Mouse (Mus musculus): Measurements from ENCODE around the gene Cdk14. TPM values are rescaled to one million over a fixed set of nuclear protein-coding genes. Genes with fewer than 3 reads are reported as not detected.

The Cdk14 gene
- polyA plus RNA-seq, 1 experiment: 3.1 TPM

DNA sequence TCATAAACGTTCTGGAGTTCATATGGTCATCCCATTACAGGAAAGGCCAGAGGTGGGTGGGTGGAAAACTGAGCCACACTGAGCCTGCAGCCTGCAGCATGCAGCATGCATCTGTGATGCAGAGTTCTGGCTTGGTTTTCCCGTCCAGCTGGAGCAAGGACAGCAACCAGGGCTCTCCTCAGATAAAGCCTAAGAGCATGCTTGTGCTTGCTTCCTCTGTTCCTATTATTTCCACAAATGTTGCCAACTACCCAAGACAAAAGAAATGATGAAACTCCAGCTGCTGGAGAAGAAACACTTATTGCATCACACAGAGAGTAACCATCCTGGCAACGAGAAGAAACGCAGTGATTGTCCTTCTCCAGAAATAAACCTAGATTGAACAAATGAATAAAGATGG is 539.8 kb downstream of the Cdk14 start:
- H3K27me3 ChIP-seq (ENCODE audit: control insufficient read depth, insufficient read depth, low read length): no peaks in the 10 kb centered on the region
- no peak overlapping the region for H3K27ac ChIP-seq (ENCODE audit: control insufficient read depth, insufficient read depth, low read depth, low read length)
- TF ChIP-seq POLR2A (IDR thresholded peaks at IDR 0.05; ENCODE audit: control insufficient read depth, low read depth, low read length): no peak
- TF ChIP-seq CTCF (IDR thresholded peaks at IDR 0.05; ENCODE audit: control insufficient read depth, insufficient read depth, insufficient replicate concordance, low read depth, low read length): no peak
- H3K36me3 ChIP-seq (ENCODE audit: control insufficient read depth, insufficient read depth, low read length): no peaks in the 10 kb centered on the region
- no peaks in the 10 kb centered on the region for H3K4me1 ChIP-seq (ENCODE audit: control insufficient read depth, insufficient read depth, low read length)
- no peak overlapping the region for H3K4me3 ChIP-seq (ENCODE audit: control insufficient read depth, low read depth, low read length)

DNA sequence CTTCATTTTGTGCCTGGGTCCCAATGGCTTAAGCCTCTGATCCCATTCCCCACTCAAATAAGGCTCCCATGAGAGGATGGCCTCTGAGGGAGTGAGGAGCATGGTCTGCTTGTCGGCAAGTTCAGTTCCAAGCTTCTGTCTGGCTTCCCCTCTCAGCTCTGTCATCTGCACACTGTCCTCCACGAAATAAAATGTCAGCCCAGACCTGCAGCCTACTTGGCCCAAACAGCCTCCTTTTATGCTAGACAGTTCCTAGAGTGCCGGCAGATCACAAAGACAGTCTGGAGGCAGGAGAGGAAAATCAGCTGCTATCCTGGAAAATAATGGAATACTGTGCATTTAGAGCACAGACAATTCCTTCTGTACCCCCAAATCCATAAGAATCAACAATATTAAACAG is 541.2 kb downstream of the Cdk14 start:
- Histone ChIP-seq H3K36me3 (ENCODE audit: control insufficient read depth, insufficient read depth, low read length) (no peaks in the 10 kb centered on the region), H3K4me1 (ENCODE audit: control insufficient read depth, insufficient read depth, low read length) (no peaks in the 10 kb centered on the region), H3K27ac (ENCODE audit: control insufficient read depth, insufficient read depth, low read depth, low read length) (no peak overlapping the region), H3K27me3 (ENCODE audit: control insufficient read depth, insufficient read depth, low read length) (no peaks in the 10 kb centered on the region), H3K4me3 (ENCODE audit: control insufficient read depth, low read depth, low read length) (no peak overlapping the region)
- TF ChIP-seq CTCF (IDR thresholded peaks at IDR 0.05; ENCODE audit: control insufficient read depth, insufficient read depth, insufficient replicate concordance, low read depth, low read length): no peak
- TF ChIP-seq POLR2A (IDR thresholded peaks at IDR 0.05; ENCODE audit: control insufficient read depth, low read depth, low read length): no peak

DNA sequence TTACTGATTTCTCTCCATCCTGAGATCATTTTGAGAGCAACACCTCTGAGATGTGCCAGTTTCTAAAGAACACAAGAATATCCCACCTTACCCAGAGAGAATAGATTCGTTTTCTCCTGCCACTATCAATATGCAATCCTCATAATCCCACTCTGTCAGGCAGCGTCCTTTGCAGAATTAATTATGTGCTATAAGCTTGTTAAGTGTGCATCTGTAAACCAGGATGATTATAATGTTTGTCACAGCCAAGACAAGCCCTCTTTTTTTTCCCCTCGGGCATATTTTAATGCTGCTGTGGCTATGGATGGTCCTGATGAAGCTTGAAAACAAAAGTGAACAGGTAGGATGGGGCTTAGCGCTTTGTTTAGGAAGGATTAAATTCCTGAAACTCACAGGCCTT is 542.5 kb downstream of the Cdk14 start:
- H3K27me3 ChIP-seq (ENCODE audit: control insufficient read depth, insufficient read depth, low read length): no peaks in the 10 kb centered on the region
- H3K4me3 ChIP-seq (ENCODE audit: control insufficient read depth, low read depth, low read length): no peak overlapping the region
- H3K27ac ChIP-seq (ENCODE audit: control insufficient read depth, insufficient read depth, low read depth, low read length): no peak overlapping the region
- no peaks in the 10 kb centered on the region for H3K4me1 ChIP-seq (ENCODE audit: control insufficient read depth, insufficient read depth, low read length)
- no peaks in the 10 kb centered on the region for H3K36me3 ChIP-seq (ENCODE audit: control insufficient read depth, insufficient read depth, low read length)
- TF ChIP-seq POLR2A (IDR thresholded peaks at IDR 0.05; ENCODE audit: control insufficient read depth, low read depth, low read length) (no peak), CTCF (IDR thresholded peaks at IDR 0.05; ENCODE audit: control insufficient read depth, insufficient read depth, insufficient replicate concordance, low read depth, low read length) (no peak)

DNA sequence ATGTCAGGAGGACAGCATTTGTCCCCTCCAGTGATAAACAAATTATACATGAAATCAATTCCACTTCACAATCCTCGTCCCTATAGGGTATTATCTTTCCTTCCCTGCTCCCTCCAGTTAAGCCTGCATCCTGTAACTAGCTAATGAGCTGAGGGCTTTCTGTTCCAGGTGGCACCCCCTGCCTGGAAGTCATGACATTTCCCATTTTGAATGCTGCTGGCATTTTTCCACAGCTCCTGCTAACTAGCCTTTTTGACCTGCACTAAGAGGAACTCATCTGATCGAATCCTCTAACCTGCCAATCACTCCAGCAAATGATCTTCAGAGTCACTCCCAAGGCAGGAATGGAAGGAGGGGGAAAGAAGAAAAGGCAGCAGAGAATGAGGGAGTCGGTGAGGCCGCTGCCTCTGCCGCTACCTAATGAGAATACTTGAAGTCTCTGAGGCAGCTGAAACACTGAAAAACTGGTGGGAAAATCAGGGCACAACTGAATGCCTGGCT is 542.9 kb downstream of the Cdk14 start:
- Histone ChIP-seq H3K4me3 (ENCODE audit: control insufficient read depth, low read depth, low read length) (no peak overlapping the region), H3K36me3 (ENCODE audit: control insufficient read depth, insufficient read depth, low read length) (no peaks in the 10 kb centered on the region), H3K4me1 (ENCODE audit: control insufficient read depth, insufficient read depth, low read length) (no peaks in the 10 kb centered on the region), H3K27ac (ENCODE audit: control insufficient read depth, insufficient read depth, low read depth, low read length) (no peak overlapping the region), H3K27me3 (ENCODE audit: control insufficient read depth, insufficient read depth, low read length) (no peaks in the 10 kb centered on the region)
- TF ChIP-seq CTCF (IDR thresholded peaks at IDR 0.05; ENCODE audit: control insufficient read depth, insufficient read depth, insufficient replicate concordance, low read depth, low read length): no peak
- no peak for TF ChIP-seq POLR2A (IDR thresholded peaks at IDR 0.05; ENCODE audit: control insufficient read depth, low read depth, low read length)

DNA sequence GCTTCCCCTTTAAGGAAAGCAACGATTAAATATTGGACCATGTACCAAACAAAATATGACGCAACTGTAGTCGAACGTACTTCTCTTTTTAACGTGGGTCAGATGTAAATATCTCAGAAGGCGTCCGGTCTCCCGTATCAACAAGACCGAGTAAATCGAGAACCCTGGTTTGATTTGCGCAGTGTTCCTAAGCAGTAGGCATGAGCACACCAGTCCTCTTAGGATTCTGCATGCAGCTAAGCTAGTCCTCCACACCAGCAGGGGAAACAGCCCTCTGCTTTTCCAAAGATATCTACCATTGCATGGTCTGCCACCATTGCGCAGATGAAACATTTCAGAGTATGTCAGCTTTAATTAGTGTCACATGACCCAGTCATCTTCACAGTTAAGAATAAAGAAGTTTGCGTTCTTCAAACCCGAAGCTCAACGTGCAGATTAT is 543.4 kb downstream of the Cdk14 start:
- H3K4me1 ChIP-seq (ENCODE audit: control insufficient read depth, insufficient read depth, low read length): no peaks in the 10 kb centered on the region
- no peaks in the 10 kb centered on the region for H3K36me3 ChIP-seq (ENCODE audit: control insufficient read depth, insufficient read depth, low read length)
- no peak for TF ChIP-seq POLR2A (IDR thresholded peaks at IDR 0.05; ENCODE audit: control insufficient read depth, low read depth, low read length)
- TF ChIP-seq CTCF (IDR thresholded peaks at IDR 0.05; ENCODE audit: control insufficient read depth, insufficient read depth, insufficient replicate concordance, low read depth, low read length): no peak
- no peak overlapping the region for H3K4me3 ChIP-seq (ENCODE audit: control insufficient read depth, low read depth, low read length)
- H3K27ac ChIP-seq (ENCODE audit: control insufficient read depth, insufficient read depth, low read depth, low read length): no peak overlapping the region
- no peaks in the 10 kb centered on the region for H3K27me3 ChIP-seq (ENCODE audit: control insufficient read depth, insufficient read depth, low read length)

DNA sequence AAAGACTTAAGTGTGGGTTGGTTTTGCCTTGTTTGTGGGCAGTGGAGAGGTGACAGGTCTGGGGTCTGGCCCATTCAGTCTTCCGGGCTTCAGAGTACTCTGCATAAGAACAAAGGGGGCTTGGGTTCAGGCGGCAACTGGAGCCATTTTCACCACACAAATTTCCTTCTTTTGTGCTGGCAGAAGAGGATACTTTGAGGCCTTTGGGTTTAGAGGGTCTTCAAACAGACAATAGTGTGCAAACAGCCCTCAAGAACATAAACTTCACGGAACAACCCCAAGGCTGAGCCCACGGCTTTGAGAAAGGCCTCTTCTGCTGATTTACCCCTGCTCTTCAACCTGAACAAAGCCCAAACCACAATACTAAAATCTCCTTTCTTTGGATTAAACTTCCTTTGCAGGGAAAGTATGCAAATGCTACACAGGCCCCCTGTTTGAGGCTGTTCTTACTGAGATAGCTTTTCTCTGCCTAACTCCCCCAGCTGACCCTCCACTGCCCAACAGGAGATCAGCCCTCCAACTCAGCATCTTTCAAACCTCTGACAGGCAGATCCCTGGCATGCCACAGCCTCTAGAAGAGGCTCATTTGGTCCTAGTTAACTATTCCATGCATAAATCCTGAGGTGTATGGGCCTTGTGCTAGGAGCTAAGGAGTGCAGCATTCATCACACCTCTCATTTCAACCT is 549.9 kb downstream of the Cdk14 start:
- Histone ChIP-seq H3K27ac (ENCODE audit: control insufficient read depth, insufficient read depth, low read depth, low read length) (no peak overlapping the region), H3K4me1 (ENCODE audit: control insufficient read depth, insufficient read depth, low read length) (no peaks in the 10 kb centered on the region), H3K4me3 (ENCODE audit: control insufficient read depth, low read depth, low read length) (no peak overlapping the region), H3K27me3 (ENCODE audit: control insufficient read depth, insufficient read depth, low read length) (no peaks in the 10 kb centered on the region), H3K36me3 (ENCODE audit: control insufficient read depth, insufficient read depth, low read length) (no peaks in the 10 kb centered on the region)
- no peak for TF ChIP-seq CTCF (IDR thresholded peaks at IDR 0.05; ENCODE audit: control insufficient read depth, insufficient read depth, insufficient replicate concordance, low read depth, low read length)
- no peak for TF ChIP-seq POLR2A (IDR thresholded peaks at IDR 0.05; ENCODE audit: control insufficient read depth, low read depth, low read length)

DNA sequence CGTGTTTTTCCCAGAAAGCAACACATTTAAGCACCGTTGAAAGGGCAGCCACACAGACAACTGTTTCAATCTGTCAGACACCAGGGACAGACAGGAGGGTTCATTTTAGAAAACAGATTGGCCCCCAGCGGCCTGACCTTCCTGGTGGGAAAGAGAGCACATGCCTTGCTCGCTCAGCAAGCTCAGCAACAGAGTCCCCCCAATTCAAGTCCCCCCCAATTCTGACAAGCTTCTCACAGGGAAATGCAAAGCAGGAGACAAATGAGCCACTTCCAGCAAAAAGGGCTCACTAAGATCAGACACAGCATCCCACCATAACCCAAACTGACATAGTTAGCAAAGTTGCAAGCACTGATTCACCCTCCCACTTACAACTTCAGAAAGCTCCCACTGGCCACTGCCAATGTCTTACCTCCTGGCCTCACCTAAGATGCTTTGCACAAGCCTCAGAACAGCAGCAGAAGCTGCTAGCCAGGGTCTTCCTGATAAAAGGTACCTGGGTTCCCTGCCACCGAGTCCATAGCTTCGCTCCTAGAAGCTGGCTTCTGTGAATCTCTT is 551.5 kb downstream of the Cdk14 start:
- Histone ChIP-seq H3K27ac (ENCODE audit: control insufficient read depth, insufficient read depth, low read depth, low read length) (no peak overlapping the region), H3K4me3 (ENCODE audit: control insufficient read depth, low read depth, low read length) (no peak overlapping the region), H3K27me3 (ENCODE audit: control insufficient read depth, insufficient read depth, low read length) (no peaks in the 10 kb centered on the region), H3K4me1 (ENCODE audit: control insufficient read depth, insufficient read depth, low read length) (no peaks in the 10 kb centered on the region), H3K36me3 (ENCODE audit: control insufficient read depth, insufficient read depth, low read length) (no peaks in the 10 kb centered on the region)
- TF ChIP-seq POLR2A (IDR thresholded peaks at IDR 0.05; ENCODE audit: control insufficient read depth, low read depth, low read length) (no peak), CTCF (IDR thresholded peaks at IDR 0.05; ENCODE audit: control insufficient read depth, insufficient read depth, insufficient replicate concordance, low read depth, low read length) (no peak)

Data from testis, adult 2 months (tissue).